Mouse (Mus musculus): ENCODE measurements around the gene Fbxl22.
A peak's percentile ranks its signal among the peaks of the same experiment; 100 is the strongest.

Gene Fbxl22

DNA sequence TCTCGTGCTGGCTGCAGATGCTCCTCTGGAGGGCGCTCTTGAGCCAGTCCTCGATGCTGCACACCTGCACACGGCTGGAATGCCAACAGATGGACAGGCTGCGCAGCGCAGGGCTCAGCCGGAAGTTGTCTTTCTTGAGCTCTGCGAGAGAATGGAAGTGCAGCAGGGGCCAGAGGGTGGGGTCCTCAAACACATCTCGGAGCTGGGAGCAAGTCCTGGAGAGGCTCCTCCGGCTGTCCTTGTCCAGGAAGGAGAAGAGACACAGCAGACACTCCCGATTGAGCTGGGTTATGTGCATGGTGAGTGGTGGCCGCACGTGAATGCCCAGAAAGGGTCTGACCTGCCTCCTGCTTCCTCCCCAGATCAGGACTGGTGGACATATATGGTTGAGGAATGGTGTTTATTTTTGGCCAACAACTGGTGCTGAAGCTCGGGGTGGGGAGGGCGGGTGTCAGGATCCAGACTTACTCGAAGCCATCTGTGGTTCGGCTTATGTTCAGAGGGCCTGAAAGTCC, at the start of gene Fbxl22:
Gene Fbxl22, minus strand, starts transcription at position 338 of the 515 bp plus-strand sequence.
- DNase-seq (ENCODE audit: low read depth, low spot score), result no peak

DNA sequence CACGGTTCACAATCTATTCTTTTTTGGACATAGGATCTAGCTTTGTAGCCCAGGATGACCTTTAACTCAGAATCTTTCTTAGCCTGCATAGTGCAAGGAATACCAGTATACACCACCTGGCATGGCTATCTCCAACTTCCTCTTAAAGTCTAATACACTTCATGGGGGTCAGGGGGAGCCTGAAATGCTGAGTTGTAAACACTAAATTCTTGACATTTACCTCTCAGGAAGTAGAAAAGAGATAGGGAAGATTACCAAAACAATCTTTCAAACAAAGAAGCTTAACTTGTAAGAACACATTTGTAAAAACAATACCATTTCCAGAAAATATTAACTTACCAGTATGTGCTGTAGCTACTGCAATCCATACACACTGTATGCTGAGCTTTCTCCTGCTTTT, 47.8 kb upstream of the Fbxl22 start:
- no peak for DNase-seq (ENCODE audit: low read depth, low spot score)

DNA sequence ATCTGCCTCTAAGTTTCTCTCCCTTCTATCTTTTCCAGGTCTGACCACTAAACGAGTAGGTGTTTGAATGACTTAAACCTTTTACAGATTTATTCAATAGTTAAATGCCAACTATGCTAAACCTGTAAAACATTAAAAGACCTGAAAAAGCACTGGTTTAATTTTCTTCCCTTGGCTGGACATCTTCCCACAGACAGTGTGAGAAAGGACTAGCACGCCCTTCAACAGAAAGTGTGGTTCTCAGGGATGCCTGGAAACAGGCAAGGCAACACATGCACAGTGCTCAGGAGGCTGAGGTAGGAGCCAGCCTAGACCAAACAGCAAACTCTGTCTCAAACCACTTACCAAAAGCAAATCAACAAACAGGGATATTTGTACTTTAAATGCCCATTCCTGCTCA, 47.1 kb upstream of the Fbxl22 start:
- DNase-seq (ENCODE audit: low read depth, low spot score), result no peak

DNA sequence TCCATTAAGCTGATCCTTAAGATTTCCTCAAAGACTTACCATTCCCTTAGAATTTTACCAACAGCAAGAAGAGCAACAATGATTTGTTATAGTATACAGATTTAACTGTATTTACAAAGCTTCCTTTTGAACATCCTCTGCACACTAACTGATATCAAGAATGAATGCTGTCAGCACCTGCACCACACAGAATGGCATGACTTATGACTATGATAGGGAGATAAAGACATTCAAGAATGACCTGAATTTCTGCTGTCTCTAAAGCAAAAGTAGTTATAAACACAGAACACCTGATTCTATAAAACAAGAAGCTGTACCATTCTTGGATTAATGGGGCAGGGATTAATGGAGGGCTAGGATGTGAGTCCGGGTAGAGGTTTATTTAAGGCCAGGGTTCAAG, 46.3 kb upstream of the Fbxl22 start:
- no peak for DNase-seq (ENCODE audit: low read depth, low spot score)

DNA sequence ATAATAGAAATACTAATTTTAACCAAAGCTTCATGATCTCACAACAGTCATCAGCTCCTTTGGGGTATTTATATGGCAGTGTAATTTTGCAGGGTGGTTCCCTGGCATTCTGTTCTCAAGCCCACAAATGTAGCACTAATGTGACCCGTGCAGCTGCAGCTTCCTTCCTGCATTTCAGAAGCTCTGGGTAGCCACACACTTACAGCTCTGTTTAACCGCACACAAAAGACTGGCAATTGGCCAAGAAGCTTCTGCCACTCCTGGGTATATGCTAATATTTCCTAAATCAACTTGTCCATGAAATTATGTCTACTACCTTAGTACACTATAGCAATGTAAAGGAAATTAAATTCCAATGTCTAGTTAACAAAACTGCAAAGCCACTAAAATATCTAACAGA, 45.9 kb upstream of the Fbxl22 start:
- DNase-seq (ENCODE audit: low read depth, low spot score), result no peak

DNA sequence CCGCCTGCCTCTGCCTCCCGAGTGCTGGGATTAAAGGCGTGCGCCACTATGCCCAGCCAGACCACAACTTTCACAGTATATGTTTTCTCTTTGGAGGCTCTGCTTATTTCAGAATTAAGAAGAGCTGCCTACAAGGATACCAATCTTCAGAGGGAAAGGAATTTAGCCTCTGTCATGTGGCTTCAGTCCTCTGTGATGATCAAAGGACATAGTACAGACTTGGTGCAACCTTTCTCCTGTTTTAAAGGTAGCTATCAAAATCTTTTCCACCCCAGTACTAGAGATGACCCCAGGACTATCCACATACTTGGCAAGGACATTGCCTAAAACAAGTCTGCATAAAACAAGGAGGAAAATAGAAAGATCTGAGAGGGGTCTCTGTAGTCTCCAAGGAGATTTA, 44.6 kb upstream of the Fbxl22 start:
- no peak for DNase-seq (ENCODE audit: low read depth, low spot score)

DNA sequence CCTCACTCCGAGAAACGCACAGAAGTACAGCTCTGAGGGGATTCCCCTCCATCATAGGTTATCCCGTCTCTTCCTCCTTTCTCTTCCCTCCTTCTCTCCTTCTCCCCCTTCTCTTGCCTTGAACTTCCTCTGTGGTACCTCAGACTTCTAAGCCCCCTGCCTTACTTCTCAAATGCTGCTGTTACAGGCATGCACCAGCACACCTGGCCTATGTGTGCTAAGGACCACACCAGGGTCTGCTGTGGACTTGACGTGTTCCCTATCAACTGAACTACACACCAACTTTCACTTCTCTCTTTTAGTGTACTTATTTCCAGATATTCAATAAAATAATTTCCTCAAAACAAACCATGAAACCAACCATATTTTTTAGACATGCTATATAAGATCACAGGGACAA, 28.4 kb upstream of the Fbxl22 start:
- no peak for DNase-seq (ENCODE audit: low read depth, low spot score)

DNA sequence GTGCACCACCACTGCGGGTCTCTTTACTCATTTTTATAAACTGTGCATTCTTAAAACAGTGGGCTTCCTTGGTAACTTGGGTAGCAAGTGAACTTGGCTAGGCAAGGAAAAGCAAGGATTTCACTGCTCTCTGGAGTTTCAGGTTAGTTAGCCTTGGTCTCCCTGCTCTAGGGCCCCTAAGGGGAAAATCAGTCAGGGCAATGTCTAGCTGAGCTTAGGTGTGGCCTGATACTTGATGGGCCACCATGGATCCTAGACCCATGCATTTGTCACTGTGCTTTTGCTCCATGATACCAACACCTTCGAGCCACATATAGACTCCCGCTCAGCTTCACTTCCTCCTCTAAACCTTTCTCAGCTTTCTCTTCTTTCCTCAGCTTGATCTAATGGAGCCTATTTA, 7.2 kb upstream of the Fbxl22 start:
- no peak for DNase-seq (ENCODE audit: low read depth, low spot score)

DNA sequence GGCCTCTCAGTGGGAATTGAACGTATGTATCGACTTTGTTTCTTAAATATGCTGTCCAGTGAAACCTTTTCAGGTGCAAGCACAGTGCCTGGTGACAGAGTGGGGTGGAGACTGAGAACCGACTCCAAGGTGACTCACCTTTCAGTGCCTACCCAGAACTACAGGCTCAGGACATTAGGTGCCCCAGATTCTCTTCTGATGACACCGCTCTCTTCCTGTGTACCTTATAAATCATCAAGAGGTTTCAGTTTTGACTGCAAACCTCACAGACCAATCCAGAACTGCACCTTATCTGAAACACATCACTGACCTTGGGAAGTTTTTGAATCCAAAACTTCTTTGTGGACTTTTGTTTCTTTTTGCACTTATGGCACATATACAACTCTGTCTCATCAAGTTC, 5.9 kb upstream of the Fbxl22 start:
- no peak for DNase-seq (ENCODE audit: low read depth, low spot score)

DNA sequence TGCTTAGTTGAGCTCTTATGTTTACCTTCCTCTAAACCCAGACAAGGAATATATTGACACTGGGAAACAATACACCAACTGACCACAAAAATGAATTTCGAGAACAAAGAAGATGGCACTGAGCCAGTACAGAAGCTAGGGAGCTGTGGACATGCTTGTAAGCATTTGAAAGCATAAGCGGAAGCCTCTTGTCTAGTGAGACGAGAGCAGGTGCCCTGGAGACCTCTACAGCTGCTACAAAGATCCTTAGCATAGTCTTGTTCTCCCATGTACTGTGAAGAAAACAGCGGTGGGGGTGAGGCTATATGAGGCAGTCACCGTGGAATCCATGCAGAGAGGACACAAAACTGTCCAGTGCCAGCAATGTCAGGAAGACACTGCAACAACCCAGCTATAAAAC, 4.5 kb upstream of the Fbxl22 start:
- DNase-seq (ENCODE audit: low read depth, low spot score), result no peak

DNA sequence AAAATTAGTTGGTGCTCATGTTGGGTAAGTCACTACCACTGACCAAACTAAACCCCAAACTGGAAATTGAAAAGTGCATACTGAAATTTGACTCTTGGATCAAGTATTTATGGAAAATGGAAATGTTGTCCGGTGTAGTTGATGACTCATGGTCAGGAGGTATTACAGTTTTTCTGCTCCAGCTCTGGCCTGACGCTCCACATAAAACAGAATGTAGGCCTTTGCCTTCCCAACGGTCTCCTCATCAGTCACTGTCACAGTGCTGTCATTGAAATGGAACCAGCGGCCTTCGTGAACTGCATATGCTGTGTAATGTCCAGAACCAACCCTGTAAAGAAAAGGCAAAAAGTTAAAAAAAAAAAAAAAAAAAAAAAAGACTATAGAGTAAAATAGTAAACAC, 3.9 kb upstream of the Fbxl22 start:
- DNase-seq (ENCODE audit: low read depth, low spot score), result no peak

DNA sequence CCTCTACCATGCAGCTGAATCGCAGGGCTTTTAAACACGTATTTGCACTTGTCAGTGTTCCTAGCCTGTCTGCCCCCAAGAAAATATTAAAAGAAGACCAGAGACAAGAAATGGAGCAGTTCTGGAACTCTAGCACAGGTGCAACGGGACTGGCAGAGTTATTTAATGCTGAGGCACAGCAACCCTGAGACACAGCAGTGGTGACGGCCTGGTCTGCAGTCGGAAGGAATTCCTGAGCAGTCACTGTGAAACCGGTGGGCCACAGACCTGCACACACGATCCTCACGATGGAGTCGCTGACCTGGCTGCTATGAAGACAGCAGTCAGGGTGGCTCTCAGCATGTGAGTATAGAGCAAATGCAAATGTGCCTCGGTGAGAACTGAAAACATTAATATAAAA, 3.4 kb upstream of the Fbxl22 start:
- no peak for DNase-seq (ENCODE audit: low read depth, low spot score)

DNA sequence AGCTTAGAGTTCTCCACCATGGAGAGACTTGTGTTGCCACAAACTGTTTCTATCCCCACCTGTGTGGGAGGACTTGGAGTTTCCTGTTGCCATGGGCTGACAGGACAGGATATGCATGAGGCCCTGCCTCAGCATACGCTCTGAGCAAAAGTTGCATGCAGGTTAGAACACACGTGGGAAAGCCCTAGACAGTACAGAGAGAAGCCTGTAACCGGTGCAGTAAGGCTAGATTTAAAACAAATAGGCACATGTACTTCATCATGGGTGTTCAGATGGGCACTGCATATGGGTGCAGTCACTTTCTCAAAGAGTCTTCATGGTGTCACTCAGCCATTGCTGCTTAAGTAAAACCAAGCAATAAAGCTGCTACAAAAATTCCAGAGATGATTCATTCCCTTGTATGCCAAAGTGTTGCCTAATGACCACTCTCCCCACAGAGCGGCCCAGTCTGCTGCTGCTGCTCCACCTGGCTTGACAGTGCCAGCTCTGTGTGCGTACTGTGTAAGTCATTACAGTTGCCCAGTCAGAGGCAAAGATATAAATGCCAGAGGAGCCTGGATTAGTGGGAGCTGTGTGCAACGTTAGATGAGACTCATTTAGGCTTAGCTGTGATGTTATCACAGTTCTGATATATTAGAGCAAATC, 2.0 kb upstream of the Fbxl22 start:
- DNase-seq (ENCODE audit: low read depth, low spot score), result no peak

DNA sequence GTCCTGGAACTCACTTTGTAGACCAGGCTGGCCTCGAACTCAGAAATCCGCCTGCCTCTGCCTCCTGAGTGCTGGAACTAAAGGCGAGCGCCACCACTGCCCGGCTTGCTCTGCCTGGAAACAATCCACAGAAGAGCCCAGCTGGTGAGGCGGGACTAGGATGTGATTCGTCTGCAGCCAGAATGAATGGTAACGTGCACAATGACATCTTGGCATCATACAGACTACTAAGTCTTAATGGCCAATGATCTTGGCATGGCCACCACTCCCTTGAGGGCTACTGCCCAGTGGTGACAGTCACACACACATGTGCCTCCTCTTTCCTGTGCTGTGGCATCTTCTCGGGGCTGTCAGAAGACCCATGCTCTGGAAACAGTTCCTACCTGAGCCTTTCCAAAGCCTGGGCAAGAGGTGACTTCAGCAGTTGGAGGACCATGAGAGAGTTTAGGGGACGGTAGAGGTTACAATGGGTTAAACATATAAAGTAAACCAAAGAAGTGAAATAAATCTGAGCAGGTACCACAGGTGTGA, 1.4 kb upstream of the Fbxl22 start:
- DNase-seq (ENCODE audit: low read depth, low spot score), result no peak

DNA sequence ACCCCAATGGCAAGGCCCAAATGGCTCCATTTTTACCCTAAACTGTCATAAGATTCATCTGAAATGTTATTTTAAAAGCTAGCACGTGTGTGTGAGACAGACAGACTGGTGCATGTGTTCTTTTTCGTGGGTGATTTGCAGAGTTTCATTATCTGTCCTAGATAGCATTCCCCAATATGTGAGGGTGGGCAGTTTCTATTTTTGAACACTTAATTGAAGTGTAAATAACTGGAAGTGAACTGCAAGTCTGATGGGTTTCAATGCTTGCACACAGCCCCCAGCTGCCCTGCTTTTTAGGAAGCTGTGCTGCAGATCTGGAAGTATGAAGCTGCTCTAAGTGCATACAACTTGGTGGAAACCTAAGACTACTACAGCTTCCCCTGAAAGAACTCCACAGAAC, 722 bp upstream of the Fbxl22 start:
- DNase-seq (ENCODE audit: low read depth, low spot score), result no peak

DNA sequence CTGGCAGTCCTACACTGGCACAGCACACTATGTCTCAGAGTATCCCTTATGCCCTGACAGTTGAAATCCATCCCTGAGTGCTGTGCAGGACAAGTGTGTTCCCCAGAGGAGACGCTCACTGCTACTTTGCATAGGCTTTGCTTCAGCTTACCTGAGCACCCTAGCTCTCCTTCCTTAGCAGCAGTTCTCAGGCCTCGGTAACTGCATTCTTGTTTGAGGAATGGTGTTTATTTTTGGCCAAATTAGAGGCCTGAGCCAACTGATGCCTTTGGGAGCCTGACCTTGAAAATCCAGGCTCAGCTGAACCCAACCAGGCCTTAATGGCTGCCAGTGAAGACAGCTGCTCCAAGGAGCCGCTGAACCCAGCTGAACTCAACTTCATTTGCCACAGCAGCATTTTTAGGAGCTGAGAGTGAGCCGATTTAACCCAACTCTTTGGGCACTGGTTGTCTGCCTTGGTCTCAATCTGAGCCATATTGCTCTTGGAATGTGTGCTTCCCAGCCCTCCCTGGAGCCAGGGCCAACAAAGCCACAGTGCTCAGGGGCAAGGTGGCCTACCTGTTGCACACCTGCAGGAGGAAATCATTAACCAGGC, 635 bp downstream of the Fbxl22 start:
- no peak for DNase-seq (ENCODE audit: low read depth, low spot score)

DNA sequence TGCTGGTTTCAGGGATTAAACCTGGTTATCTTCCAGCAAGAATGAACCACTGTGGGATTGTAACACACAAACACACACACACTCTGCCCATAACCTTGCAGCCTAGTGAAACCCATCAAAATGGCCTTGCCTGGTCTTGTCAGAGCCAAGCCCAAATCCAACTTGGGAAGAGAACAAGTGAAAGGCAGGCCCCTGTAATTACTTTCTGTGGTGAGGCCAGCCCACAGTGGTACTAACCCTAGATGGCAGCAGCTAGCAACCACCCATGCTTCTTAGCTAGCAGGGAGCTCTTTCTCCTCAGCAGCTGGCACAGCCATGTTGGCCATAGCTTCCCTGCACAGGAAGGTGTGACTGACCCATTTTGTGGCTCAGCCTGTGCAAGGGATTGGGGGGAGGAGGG, 1.2 kb downstream of the Fbxl22 start:
- DNase-seq (ENCODE audit: low read depth, low spot score), result no peak

DNA sequence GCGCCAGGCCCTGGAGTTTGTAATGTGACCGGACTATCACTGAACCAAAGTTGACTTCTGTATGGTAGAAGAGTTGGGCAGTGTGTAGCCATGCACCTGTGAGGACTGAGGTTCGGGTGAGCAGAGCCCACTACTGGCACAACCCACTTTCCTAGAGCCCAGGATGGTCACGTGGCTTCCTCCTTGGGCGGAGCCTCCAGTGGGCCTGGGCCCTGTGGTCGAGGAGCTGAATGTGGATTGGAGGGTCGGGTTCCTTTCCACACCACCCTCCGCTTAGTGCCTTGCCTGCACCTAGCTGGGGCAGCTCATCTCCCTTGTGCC, 2.1 kb downstream of the Fbxl22 start:
- DNase-seq (ENCODE audit: low read depth, low spot score), result peak; percentile 75

DNA sequence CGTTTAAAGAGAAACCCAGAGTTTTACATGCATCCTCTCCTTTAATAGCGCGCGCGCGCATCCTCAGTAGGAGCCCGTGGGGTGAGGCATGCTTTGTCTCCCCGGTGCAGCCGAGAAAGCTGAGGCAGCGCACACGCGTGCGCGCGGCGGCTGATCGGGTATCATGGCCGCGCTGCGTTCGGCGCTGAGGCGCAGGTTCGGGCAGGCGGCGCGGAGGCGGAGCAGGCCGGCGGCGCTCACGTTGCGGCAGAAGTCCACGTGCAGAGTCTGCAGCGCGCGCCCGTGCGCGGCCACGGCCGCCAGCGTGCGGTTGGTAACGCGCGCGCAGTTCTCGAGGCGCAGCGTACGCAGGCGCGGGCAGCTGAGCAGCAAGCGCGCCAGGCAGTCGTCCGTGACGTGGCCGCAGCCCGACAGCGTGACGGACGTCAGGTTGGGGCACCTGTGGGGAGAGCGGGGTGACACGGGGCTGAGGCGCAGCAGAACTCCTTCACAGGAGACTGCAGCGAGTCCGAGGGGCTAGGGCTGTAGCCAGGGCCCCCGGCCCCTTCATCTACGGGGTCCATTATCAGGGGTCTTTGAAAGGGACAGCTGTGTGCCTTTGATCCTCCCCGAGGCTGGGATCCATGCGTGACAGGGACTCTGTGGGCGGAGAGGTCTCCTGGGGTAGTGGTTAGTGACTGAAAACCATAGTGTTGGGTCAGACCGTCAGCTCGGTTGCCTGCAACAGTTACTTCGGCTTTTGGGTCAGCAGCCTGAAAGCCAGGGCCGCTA, 2.6 kb downstream of the Fbxl22 start:
- DNase-seq (ENCODE audit: low read depth, low spot score), result peak; percentile 95

DNA sequence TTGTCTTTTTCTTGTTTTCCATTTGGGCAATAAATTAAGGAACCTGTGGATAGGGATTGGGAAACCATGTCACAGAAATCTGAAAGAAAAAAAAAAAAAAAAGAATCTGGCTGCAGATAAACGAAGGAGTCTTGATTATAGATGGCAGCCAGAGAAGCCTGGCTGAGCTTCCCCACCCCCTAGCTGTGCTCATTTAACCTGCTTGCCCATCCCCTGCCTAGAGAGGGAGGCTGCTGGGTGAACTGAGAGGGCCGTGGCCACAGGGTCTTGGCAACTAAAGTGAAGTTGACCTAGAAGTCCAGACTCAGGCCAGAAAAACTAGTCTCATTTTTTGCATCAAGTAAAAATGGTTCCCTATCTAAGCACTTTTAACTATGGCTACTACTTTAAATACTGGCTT, 3.4 kb downstream of the Fbxl22 start:
- no peak for DNase-seq (ENCODE audit: low read depth, low spot score)

DNA sequence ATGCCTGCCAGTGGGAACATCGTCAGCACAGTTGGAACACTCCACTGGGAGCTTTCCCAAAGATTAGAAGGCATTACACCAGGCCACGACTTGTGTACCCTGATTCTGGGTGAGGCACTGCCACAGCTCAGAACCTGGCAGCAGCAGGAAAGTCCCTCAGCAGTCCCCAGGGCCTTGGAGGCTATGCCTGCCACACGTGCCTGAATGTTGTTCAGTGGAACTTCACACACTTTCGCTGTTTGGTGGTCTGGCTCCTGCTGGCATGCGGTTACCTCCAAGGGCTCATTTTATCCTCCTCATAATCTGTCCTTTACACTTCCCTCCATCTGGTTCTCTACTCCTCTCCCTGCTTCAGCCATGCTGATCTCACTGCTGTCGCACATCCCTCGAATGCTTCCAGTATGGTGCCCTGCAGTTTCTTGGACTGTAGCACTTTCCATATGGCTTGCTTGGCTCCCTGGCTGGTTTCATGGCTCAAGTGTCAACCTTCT, 4.0 kb downstream of the Fbxl22 start:
- no peak for DNase-seq (ENCODE audit: low read depth, low spot score)

DNA sequence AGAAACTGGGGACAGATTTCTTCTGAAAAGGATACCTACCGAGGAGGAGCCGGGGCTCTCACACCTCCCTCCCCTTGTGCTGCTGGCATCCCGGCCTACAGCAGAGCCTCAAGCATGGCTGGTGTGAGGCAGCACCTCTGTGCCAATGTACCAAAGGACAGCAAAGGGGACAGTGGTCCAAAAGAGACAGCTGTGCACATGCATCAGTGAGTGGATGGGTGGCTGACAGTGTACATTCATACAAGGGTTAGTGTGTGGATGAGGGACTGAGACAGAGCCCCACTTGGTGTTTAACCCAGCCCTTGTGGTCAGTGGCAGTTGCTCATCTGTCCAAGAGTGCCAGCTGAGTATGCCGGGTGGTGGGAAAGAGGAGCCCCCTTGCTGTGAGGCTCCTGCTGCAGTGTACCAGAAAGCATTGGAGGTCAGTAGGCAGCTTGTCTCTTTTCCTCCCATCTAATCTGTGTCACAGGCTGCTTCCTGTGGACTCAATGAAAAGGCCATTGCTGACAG, 5.4 kb downstream of the Fbxl22 start:
- DNase-seq (ENCODE audit: low read depth, low spot score), result no peak
